Mouse (Mus musculus) CD4-positive, CD25-positive, alpha-beta regulatory T cell, adult 9 weeks (primary cell): ENCODE results near the gene Lcn3. TPM values are rescaled to one million over a fixed set of nuclear protein-coding genes. Genes with fewer than 3 reads are reported as not detected.

ENCODE experiments used
- polyA plus RNA-seq: library from polyadenylated mRNA; unstranded; fragments of 100-300 nt; shearing (Covaris generic); gene quantifications from one replicate; pipeline ENCODE4 v1.2.1, GENCODE M21; 2017

Gene Lcn3
- polyA plus RNA-seq = not detected

DNA sequence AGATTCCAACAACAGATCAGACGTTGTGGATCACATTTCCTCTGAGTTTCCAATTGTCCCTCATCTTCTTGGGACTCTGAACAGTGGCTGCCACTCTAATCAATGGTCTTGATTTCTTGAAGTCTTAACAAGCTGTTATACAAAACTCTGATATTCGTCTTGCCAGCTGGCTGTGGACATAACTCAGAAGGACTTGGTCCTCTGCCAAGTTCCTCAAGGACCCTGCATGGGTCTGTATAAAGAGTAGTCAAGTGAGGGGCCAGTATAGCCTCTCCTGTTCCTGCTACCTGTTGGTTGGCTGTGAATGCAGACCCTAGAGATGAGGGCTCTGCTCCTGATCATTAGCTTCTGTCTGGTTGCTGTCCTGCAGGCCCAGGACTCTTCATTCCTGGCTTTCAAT lies at the start of gene Lcn3:
TSS of gene Lcn3 (plus strand) at position 301 of the 400 bp plus-strand sequence.

GRCm38 (mm10) chr2:25736709-25737108 lies 28.7 kb upstream of the Lcn3 start, which contains the start of gene Obp2b:
TSS of gene Obp2b (plus strand) at chr2:25737009.

DNA sequence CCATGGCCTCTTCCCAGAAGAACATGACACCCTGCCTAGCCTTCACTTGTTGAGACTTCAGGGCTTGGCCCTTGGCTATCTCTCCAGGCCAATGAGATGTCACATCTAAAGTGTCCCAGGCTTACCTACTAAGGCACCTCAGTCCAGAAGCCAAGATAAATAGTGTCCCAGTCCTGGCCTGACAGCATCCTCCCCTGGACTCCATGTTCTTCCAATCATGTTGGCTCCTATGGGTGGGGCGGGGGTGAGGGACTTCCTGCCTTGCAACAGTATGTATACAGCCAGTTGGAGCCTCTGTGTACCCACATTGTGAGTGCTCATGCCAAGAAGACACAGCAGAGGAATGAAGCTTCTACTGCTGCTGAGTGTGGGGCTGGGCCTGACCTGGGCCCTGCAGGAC lies 11.3 kb downstream of the Lcn3 start, which contains the start of gene Lcn11:
TSS of gene Lcn11 (plus strand) at position 301 of the 400 bp plus-strand sequence.

GRCm38 (mm10) chr2:25781957-25782356 lies 16.6 kb downstream of the Lcn3 start, which contains the start of gene Gm13539:
TSS of gene Gm13539 (plus strand) at chr2:25782257.

GRCm38 (mm10) chr2:25815748-25816147 lies 50.4 kb downstream of the Lcn3 start, which contains the start of gene Glt6d1:
TSS of gene Glt6d1 (minus strand) at chr2:25815848.

Other genes starting within 250 kb of the Lcn3 start
- 106 TPM for gene Traf2, start 218.6 kb upstream of the Lcn3 start, polyA plus RNA-seq
- 249 TPM for gene Edf1, start 207.7 kb upstream of the Lcn3 start, polyA plus RNA-seq
- 1.0 TPM for gene Mamdc4, start 190.7 kb upstream of the Lcn3 start, polyA plus RNA-seq
- gene Phpt1, start 190.3 kb upstream of the Lcn3 start, polyA plus RNA-seq = 88.8 TPM
- gene Ajm1, start 183.8 kb upstream of the Lcn3 start, polyA plus RNA-seq = not detected
- gene Rabl6, start 157.0 kb upstream of the Lcn3 start, polyA plus RNA-seq = 8.2 TPM
- not detected for gene Ccdc183, start 147.9 kb upstream of the Lcn3 start, polyA plus RNA-seq
- 2.1 TPM for gene Tmem141, start 143.6 kb upstream of the Lcn3 start, polyA plus RNA-seq
- gene Fcna, start 137.5 kb upstream of the Lcn3 start, polyA plus RNA-seq = 5.9 TPM
- not detected for gene Lcn8, start 112.4 kb upstream of the Lcn3 start, polyA plus RNA-seq
- gene Lcn5, start 107.6 kb upstream of the Lcn3 start, polyA plus RNA-seq = not detected
- 0.31 TPM for gene Lcn6, start 88.8 kb upstream of the Lcn3 start, polyA plus RNA-seq
- 0.33 TPM for gene Lcn10, start 82.8 kb upstream of the Lcn3 start, polyA plus RNA-seq
- 0.88 TPM for gene Obp2a, start 65.5 kb upstream of the Lcn3 start, polyA plus RNA-seq
- 119 TPM for gene Bmyc, start 58.8 kb upstream of the Lcn3 start, polyA plus RNA-seq
- not detected for gene Obp2b, start 28.6 kb upstream of the Lcn3 start, polyA plus RNA-seq
- gene Lcn11, start 11.4 kb downstream of the Lcn3 start, polyA plus RNA-seq = not detected
- gene Gm13539, start 16.7 kb downstream of the Lcn3 start, polyA plus RNA-seq = not detected
- gene Glt6d1, start 50.3 kb downstream of the Lcn3 start, polyA plus RNA-seq = not detected
- not detected for gene Lcn9, start 57.6 kb downstream of the Lcn3 start, polyA plus RNA-seq
- 0.21 TPM for gene Sohlh1, start 81.7 kb downstream of the Lcn3 start, polyA plus RNA-seq
- gene Kcnt1, start 98.2 kb downstream of the Lcn3 start, polyA plus RNA-seq = 0.09 TPM
- gene Camsap1, start 217.7 kb downstream of the Lcn3 start, polyA plus RNA-seq = 3.4 TPM